Mouse (Mus musculus) heart, postnatal 25 days (tissue): ENCODE data around the gene Mogs. TPM values are rescaled to one million over a fixed set of nuclear protein-coding genes. Genes with fewer than 3 reads are reported as not detected.

ENCODE experiments used
- DNase-seq: peaks from one replicate; pipeline ENCODE4 v3.0.0; 2022; ENCODE audit warnings: low spot score
- intact Hi-C: fragments of 180-260 bp; cut with DNase I; formaldehyde crosslinking; loops from one replicate; pipeline ENCODE4 v1.15.1; 2025
- total RNA-seq, 2 experiments: library from RNA; stranded (reverse); gene quantifications; 2 replicates each; pipeline ENCODE4 v1.2.3; 2021

Mogs gene
- total RNA-seq, 2 experiments from 2014 or later = 8.4 to 9.0 TPM

GRCm38 (mm10) chr6:83119734-83120051, 4.4 kb downstream of the Mogs start:
- intact Hi-C loops = no loop called here
- DNase-seq = no peak

GRCm38 (mm10) chr6:83120930-83121862, 5.9 kb downstream of the Mogs start, which contains the start of gene Wbp1:
TSS of gene Wbp1 (minus strand) at chr6:83121559.
- intact Hi-C loops = no loop called here
- DNase-seq = peak; percentile 97

- intact Hi-C loops = no loop called here
- DNase-seq = no peak
These were observed 6.8 kb downstream of the Mogs start for GRCm38 (mm10) chr6:83121863-83122710.

- no peak for DNase-seq
- intact Hi-C loops = no loop called here
These were observed 7.7 kb downstream of the Mogs start for GRCm38 (mm10) chr6:83122961-83123360.

- intact Hi-C loops = no loop called here
- DNase-seq = peak; percentile 85
These were observed 9.6 kb downstream of the Mogs start for GRCm38 (mm10) chr6:83124851-83125312.

GRCm38 (mm10) chr6:83125331-83125730, 10.0 kb downstream of the Mogs start, which contains the start of gene Ino80b:
TSS of gene Ino80b (minus strand) at chr6:83125431.
- DNase-seq = no peak
- intact Hi-C loops = no loop called here

- intact Hi-C loops = no loop called here
- no peak for DNase-seq
These were observed 12.1 kb downstream of the Mogs start for GRCm38 (mm10) chr6:83127419-83127818.

GRCm38 (mm10) chr6:83131469-83132034, 16.3 kb downstream of the Mogs start:
- intact Hi-C loops = no loop called here
- DNase-seq = no peak

GRCm38 (mm10) chr6:83132176-83132919, 17.1 kb downstream of the Mogs start:
- intact Hi-C loops = no loop called here
- DNase-seq = no peak

- intact Hi-C loops = no loop called here
- no peak for DNase-seq
These were observed 18.9 kb downstream of the Mogs start for GRCm38 (mm10) chr6:83134226-83134625.

- DNase-seq = no peak
- intact Hi-C loops = no loop called here
These were observed 19.7 kb downstream of the Mogs start, which contains the start of gene Rtkn for GRCm38 (mm10) chr6:83134951-83135513. TSS of gene Rtkn (plus strand) at chr6:83135463.

- DNase-seq = no peak
- intact Hi-C loops = no loop called here
These were observed 20.4 kb downstream of the Mogs start for GRCm38 (mm10) chr6:83135571-83136161.

GRCm38 (mm10) chr6:83136291-83136880, 21.1 kb downstream of the Mogs start:
- DNase-seq = no peak
- intact Hi-C loops = no loop called here

GRCm38 (mm10) chr6:83136881-83137575, 21.7 kb downstream of the Mogs start:
- intact Hi-C loops = no loop called here
- DNase-seq = peak; percentile 75

GRCm38 (mm10) chr6:83137576-83137950, 22.3 kb downstream of the Mogs start:
- intact Hi-C loops = no loop called here
- peak; percentile 88 for DNase-seq

GRCm38 (mm10) chr6:83138056-83138455, 22.8 kb downstream of the Mogs start:
- DNase-seq = no peak
- intact Hi-C loops = no loop called here

- DNase-seq = no peak
- intact Hi-C loops = no loop called here
These were observed 24.7 kb downstream of the Mogs start for GRCm38 (mm10) chr6:83140044-83140443.

GRCm38 (mm10) chr6:83141636-83142035, 26.3 kb downstream of the Mogs start:
- no peak for DNase-seq
- intact Hi-C loops = no loop called here
